Mouse (Mus musculus): ENCODE measurements around the gene Tns2. TPM values are rescaled to one million over a fixed set of nuclear protein-coding genes. Genes with fewer than 3 reads are reported as not detected.
"Not testable (repeated sequence)": the region's sequence is repeated elsewhere in the genome, so short reads cannot be mapped to it uniquely, and the experiment has no call there.

Tns2 gene
- polyA plus RNA-seq, 1 experiment from 2014 or later: 54.5 TPM

DNA sequence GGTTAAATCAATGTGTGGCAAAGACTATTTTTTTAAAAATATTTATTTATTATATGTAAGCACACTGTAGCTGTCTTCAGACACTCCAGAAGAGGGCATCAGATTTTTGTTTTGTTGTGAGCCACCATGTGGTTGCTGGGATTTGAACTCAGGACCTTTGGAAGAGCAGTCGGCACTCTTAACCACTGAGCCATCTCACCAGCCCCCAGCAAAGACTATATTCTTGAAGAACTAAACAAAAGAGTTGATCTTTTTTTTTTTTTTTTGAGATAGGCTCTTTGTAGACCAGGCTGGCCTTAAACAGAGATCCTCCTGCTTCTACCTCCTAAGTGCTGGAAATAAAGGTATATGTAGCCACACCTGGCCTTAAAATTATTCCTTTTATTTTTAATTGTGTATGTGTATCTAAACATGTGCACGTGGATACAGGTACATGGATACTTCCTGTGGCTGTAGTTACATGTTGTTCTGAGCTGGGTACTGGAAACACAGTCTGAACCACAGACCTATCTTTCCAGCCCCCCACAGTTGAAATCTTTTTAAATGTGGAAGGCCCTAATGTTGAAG is 23.0 kb upstream of the Tns2 start:
- Histone ChIP-seq H3K4me2 (no peak overlapping the region), H3K27ac (no peak overlapping the region), H3K36me3 (peaks cover 4% of the 10 kb centered on the region; the same call in 1 of the 2 replicates), H3K9me3 (no peaks in the 10 kb centered on the region), H3K27me3 (no peaks in the 10 kb centered on the region), H3K9ac (no peak overlapping the region), H3K4me1 (peaks cover 23% of the 10 kb centered on the region), H3K4me3 (no peak overlapping the region)
- ATAC-seq (ENCODE audit: borderline replicate concordance, extremely low read depth, low FRiP score, low TSS enrichment): no peak
- 79% methylated on average over 2 of the region's 2 CpGs for WGBS

DNA sequence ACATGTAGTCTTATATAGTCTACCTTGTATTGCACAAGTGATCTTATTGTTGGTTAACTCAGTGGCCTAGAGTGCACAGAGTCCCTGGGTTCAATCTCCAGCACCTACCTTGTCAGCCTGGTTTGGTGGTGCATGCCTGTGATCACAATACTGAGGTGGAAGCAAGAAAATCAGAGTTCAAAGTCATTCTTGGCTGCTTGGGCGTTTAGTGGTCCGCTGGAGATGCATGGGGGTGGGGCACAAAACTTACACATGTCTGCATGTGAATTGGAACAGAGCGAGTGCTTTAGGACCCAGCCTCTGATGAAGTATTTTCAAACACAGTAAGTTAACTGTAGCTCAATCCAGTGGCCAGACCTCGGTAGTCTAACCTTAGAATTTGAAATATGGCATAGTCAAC is 21.0 kb upstream of the Tns2 start:
- Histone ChIP-seq H3K27ac (no peak overlapping the region), H3K4me3 (no peak overlapping the region), H3K4me2 (no peak overlapping the region), H3K36me3 (peaks cover 24% of the 10 kb centered on the region), H3K4me1 (peaks cover 17% of the 10 kb centered on the region), H3K9me3 (no peaks in the 10 kb centered on the region), H3K27me3 (no peaks in the 10 kb centered on the region), H3K9ac (no peak overlapping the region)
- 66% methylated on average over 4 of the region's 4 CpGs for WGBS
- ATAC-seq (ENCODE audit: borderline replicate concordance, extremely low read depth, low FRiP score, low TSS enrichment): no peak

GRCm38 (mm10) chr15:102079924-102080323 is 20.3 kb upstream of the Tns2 start:
- not testable (repeated sequence) for H3K4me3 ChIP-seq; H3K27me3 ChIP-seq; ATAC-seq (ENCODE audit: borderline replicate concordance, extremely low read depth, low FRiP score, low TSS enrichment); H3K9ac ChIP-seq; H3K27ac ChIP-seq; H3K4me2 ChIP-seq; H3K9me3 ChIP-seq
- H3K36me3 ChIP-seq: peaks cover 31% of the 10 kb centered on the region
- 71% methylated on average over 8 of the region's 8 CpGs for WGBS
- peaks cover 14% of the 10 kb centered on the region for H3K4me1 ChIP-seq

DNA sequence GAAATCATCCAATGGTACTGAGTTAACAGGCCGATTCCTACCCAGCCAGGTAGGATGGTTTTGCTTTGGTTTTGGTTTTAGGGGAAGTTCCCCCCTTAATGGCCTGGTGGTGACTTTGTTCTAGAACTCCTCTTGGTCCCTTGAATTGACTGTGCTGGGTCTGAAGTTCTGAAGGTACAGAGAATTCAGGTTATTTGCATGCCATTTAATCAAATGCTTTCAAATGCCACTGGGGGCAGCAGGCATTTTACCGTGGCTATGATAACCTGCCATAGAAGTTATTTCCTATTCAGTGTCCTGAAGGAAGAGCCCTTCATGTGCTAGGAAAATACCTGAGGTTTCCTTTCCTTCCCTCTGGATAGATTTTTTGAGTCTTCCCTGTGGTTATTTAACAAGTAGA is 19.8 kb upstream of the Tns2 start:
- no peak for ATAC-seq (ENCODE audit: borderline replicate concordance, extremely low read depth, low FRiP score, low TSS enrichment)
- Histone ChIP-seq H3K4me2 (no peak overlapping the region), H3K4me1 (peaks cover 9% of the 10 kb centered on the region), H3K27me3 (no peaks in the 10 kb centered on the region), H3K36me3 (peaks cover 34% of the 10 kb centered on the region), H3K9me3 (no peaks in the 10 kb centered on the region), H3K4me3 (no peak overlapping the region), H3K9ac (no peak overlapping the region), H3K27ac (no peak overlapping the region)
- WGBS: 54% methylated on average over 2 of the region's 2 CpGs

- Histone ChIP-seq H3K4me1 (no peaks in the 10 kb centered on the region), H3K36me3 (peaks cover 50% of the 10 kb centered on the region), H3K4me2 (no peak overlapping the region), H3K27me3 (no peaks in the 10 kb centered on the region), H3K27ac (no peak overlapping the region), H3K4me3 (no peak overlapping the region), H3K9ac (no peak overlapping the region), H3K9me3 (no peaks in the 10 kb centered on the region)
- WGBS: 87% methylated on average over 4 of the region's 4 CpGs
- ATAC-seq (ENCODE audit: borderline replicate concordance, extremely low read depth, low FRiP score, low TSS enrichment): no peak
Measured at GRCm38 (mm10) chr15:102082148-102082547, 18.1 kb upstream of the Tns2 start.

DNA sequence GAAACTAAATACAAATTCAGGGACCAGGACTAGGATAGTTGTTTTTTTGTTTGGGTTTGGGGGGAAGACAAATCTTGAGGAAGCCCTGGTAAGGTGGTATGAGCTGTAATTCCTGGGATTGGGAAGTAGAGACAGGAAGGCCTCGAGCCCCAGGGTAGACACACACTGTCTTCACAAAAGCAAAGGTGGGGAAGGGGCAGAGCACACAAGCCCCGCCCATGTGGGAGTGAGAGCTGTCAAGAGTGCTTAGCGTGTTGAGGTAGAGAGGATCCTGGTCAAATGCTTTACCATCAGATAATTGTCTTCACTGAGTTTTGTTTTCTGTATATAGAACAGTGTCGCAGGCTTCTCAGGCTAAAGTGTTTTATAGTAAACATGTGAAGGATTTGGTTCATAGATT is 17.2 kb upstream of the Tns2 start:
- Histone ChIP-seq H3K27me3 (no peaks in the 10 kb centered on the region), H3K9me3 (no peaks in the 10 kb centered on the region), H3K36me3 (peaks cover 59% of the 10 kb centered on the region), H3K4me3 (no peak overlapping the region), H3K27ac (no peak overlapping the region), H3K9ac (no peak overlapping the region), H3K4me1 (no peaks in the 10 kb centered on the region), H3K4me2 (no peak overlapping the region)
- WGBS: 71% methylated on average over 4 of the region's 4 CpGs
- no peak for ATAC-seq (ENCODE audit: borderline replicate concordance, extremely low read depth, low FRiP score, low TSS enrichment)

DNA sequence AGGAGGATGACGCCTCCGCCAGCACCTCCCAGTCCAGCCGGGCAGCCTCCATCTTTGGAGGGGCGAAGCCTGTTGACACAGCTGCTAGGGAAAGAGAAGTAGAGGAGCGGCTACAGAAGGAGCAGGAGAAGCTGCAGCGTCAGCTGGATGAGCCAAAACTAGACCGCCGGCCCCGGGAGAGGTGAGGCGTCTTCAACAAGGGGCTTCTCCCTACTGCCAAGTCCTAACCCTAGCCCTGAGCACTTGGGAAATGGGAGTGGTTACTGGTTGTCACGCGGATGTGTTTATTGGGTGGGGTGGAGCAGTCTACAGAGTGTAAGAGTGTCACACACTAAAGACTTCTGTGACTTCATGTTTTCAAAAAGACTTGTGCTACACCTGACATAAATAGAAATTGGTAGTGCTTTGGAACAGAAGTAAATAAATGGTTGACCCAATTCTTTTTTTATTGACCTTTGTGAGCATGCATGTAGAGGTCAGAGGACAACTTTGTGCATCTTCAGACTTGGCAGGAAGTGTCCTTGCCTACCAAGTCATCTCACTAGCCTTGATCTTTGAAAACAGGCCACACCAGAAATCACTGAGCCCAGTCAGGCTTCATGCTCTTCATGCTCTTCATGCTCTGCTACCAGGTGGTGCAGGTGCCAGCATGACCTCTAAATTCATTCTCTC is 10.2 kb upstream of the Tns2 start:
- no peak overlapping the region for H3K4me2 ChIP-seq
- 69% methylated on average over 12 of the region's 12 CpGs for WGBS
- no peak for ATAC-seq (ENCODE audit: borderline replicate concordance, extremely low read depth, low FRiP score, low TSS enrichment)
- no peaks in the 10 kb centered on the region for H3K9me3 ChIP-seq
- no peak overlapping the region for H3K27ac ChIP-seq
- H3K27me3 ChIP-seq: no peaks in the 10 kb centered on the region
- no peak overlapping the region for H3K9ac ChIP-seq
- H3K36me3 ChIP-seq: peaks cover 98% of the 10 kb centered on the region
- no peaks in the 10 kb centered on the region for H3K4me1 ChIP-seq
- no peak overlapping the region for H3K4me3 ChIP-seq

DNA sequence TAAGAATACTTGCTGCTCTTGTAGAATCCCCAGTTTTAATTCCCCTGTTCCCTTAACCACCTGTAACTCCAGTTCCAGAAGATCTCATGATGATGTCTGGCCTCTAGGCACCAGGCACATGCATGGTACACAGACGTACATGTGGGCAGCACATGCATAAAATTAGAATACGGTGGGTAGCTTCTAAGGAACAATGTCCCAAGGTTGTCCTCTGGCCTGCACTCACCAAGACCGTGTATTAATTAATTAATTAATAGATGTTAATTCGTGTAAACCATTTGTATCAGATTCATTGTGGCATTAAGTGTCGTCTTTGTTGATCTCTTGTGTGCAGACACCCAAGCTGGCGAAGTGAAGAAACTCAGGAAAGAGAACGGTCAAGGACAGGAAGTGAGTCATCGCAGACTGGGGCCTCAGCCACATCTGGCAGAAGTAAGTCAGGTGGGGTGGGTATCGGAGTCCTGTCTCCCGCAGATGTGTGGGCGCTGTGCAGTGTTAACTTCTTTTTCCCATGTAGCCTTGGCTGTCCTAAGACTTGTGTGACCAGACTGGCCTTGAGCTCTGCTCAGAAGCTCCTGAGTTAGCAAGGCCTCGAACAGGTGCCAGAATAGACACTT is 9.0 kb upstream of the Tns2 start:
- Histone ChIP-seq H3K27ac (no peak overlapping the region), H3K4me2 (no peak overlapping the region), H3K9ac (no peak overlapping the region), H3K4me1 (no peaks in the 10 kb centered on the region), H3K27me3 (no peaks in the 10 kb centered on the region), H3K9me3 (no peaks in the 10 kb centered on the region), H3K4me3 (no peak overlapping the region), H3K36me3 (peaks cover 100% of the 10 kb centered on the region)
- WGBS: 78% methylated on average over 12 of the region's 12 CpGs
- no peak for ATAC-seq (ENCODE audit: borderline replicate concordance, extremely low read depth, low FRiP score, low TSS enrichment)

DNA sequence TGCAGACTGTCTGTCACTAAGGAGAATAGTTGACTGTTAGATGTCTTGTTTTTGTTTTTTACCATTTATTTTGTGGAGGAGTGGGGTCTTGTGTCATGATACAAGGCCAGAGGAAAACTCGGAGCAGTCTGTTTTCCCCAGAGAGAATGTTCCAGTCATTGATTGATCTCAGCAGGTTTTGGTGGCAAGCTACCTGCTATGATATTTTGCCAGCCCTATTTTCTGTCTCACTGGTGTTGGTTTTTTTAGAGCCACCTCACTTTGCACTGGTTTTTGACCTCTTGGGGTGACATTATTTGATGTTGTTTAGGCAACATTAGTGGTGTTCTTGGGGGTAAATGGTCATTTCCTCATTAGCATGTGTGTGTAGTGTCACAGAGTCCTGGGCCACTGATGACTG is 8.5 kb upstream of the Tns2 start:
- Histone ChIP-seq H3K9me3 (no peaks in the 10 kb centered on the region), H3K4me3 (no peak overlapping the region), H3K27ac (no peak overlapping the region), H3K36me3 (peaks cover 100% of the 10 kb centered on the region), H3K27me3 (no peaks in the 10 kb centered on the region), H3K4me2 (no peak overlapping the region), H3K9ac (no peak overlapping the region), H3K4me1 (no peaks in the 10 kb centered on the region)
- WGBS: 73% methylated on average over 1 of the region's 1 CpGs
- ATAC-seq (ENCODE audit: borderline replicate concordance, extremely low read depth, low FRiP score, low TSS enrichment): no peak

DNA sequence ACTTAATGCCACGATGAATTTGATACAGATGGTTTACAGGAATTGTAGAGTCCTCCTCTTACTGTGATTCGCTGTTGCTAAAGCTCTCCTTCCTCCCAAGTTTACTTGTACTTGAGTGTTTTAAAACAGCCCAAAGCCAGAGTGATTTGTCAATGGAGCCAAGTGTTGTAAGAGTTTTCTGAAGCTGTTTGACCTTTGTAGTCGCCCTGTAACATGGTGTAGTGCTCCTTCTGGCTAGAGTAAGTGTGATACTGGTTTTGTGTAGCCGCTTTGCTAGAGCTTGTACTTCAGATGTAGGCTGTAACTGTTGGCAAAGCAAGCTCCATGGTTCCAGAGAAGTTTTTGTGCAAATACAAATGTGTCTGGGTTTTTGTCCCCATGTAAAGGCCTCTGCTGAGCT is 8.0 kb upstream of the Tns2 start:
- H3K4me3 ChIP-seq: no peak overlapping the region
- peaks cover 2% of the 10 kb centered on the region; the same call in 1 of the 2 replicates for H3K4me1 ChIP-seq
- no peaks in the 10 kb centered on the region for H3K9me3 ChIP-seq
- H3K27ac ChIP-seq: no peak overlapping the region
- no peak for ATAC-seq (ENCODE audit: borderline replicate concordance, extremely low read depth, low FRiP score, low TSS enrichment)
- no peaks in the 10 kb centered on the region for H3K27me3 ChIP-seq
- no peak overlapping the region for H3K9ac ChIP-seq
- no peak overlapping the region for H3K4me2 ChIP-seq
- H3K36me3 ChIP-seq: peaks cover 97% of the 10 kb centered on the region
- WGBS: 79% methylated on average over 4 of the region's 4 CpGs

DNA sequence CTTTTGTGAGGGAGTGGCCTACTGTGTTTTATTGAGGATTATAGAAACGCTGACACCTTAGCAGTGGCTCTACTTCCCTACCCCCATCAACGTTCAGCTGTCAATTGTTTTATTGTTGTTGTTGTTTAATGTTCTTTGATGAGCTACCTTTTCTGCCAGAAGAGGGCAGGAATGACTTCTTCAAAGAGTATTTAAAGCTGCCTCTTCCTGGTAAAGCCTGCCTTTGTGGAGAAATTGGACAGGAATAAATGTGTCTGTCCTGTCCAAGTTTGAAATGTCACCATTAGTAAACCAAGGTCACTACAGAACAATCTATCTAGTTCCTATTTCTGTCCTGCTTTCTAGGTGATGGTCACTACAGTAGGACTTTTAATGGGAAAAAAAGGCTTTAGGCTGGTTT is 6.1 kb upstream of the Tns2 start:
- peaks cover 85% of the 10 kb centered on the region for H3K36me3 ChIP-seq
- H3K27ac ChIP-seq: no peak overlapping the region
- no peaks in the 10 kb centered on the region for H3K27me3 ChIP-seq
- ATAC-seq (ENCODE audit: borderline replicate concordance, extremely low read depth, low FRiP score, low TSS enrichment): no peak
- H3K9me3 ChIP-seq: no peaks in the 10 kb centered on the region
- no peak overlapping the region for H3K9ac ChIP-seq
- WGBS: 56% methylated on average over 2 of the region's 2 CpGs
- H3K4me1 ChIP-seq: peaks cover 20% of the 10 kb centered on the region
- H3K4me3 ChIP-seq: no peak overlapping the region
- H3K4me2 ChIP-seq: no peak overlapping the region

DNA sequence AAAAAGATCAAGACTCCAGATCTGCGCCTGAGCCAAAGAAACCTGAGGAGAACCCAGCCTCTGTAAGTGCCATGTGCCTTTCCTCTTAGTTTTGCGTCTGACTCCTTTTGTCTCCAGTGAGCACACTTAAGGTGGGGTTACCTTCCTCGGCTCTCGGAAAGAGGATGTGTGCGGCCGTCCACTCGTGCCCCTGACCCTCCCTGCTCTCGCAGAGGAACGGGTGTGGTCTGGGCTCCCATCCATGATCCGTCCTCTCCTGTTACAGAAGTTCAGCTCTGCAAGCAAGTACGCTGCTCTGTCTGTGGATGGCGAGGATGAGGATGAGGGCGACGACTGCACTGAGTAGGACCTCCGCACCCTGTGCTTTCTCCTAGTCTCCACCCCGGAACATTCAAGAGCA is 5.2 kb upstream of the Tns2 start:
- 79% methylated on average over 16 of the region's 16 CpGs for WGBS
- no peak overlapping the region for H3K4me3 ChIP-seq

More for the DNA sequence above, 5.2 kb upstream of the Tns2 start:
- Histone ChIP-seq H3K27me3 (no peaks in the 10 kb centered on the region), H3K27ac (no peak overlapping the region), H3K36me3 (peaks cover 77% of the 10 kb centered on the region), H3K4me2 (no peak overlapping the region), H3K4me1 (peaks cover 29% of the 10 kb centered on the region), H3K9ac (no peak overlapping the region), H3K9me3 (no peaks in the 10 kb centered on the region)
- no peak for ATAC-seq (ENCODE audit: borderline replicate concordance, extremely low read depth, low FRiP score, low TSS enrichment)
